Mouse (Mus musculus): ENCODE measurements around the gene Cgref1. TPM values are rescaled to one million over a fixed set of nuclear protein-coding genes. Genes with fewer than 3 reads are reported as not detected.

The Cgref1 gene
- total RNA-seq, 2 experiments from 2014 or later, result 0.59 to 0.84 TPM

- peak in 1 of 2 experiments; percentile 51 for DNase-seq
These were observed 5.1 kb upstream of the Cgref1 start for GRCm38 (mm10) chr5:30950451-30950850.

- peak; percentile 94 to 96 for DNase-seq
These were observed 4.4 kb upstream of the Cgref1 start for GRCm38 (mm10) chr5:30949654-30950326.

DNA sequence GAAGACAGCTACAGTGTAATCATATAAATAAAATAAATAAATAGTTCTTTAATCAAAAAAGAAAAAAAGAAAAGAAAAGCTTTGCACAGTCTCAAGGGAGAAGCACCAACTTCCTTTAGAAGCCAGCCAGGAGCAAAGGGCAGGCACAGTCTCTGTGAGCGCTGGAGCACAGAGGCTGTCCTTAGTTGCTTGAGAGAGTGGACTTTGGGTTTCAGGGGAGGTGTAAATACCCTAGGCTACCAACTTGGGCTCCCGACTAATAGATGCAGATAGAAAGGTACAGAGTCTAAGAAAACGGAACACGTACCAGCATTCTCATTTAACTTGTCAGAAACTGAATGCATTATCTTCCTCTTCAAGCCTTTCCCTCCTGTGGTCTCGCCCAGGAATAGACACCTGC is 3.2 kb upstream of the Cgref1 start:
- no peak for DNase-seq

DNA sequence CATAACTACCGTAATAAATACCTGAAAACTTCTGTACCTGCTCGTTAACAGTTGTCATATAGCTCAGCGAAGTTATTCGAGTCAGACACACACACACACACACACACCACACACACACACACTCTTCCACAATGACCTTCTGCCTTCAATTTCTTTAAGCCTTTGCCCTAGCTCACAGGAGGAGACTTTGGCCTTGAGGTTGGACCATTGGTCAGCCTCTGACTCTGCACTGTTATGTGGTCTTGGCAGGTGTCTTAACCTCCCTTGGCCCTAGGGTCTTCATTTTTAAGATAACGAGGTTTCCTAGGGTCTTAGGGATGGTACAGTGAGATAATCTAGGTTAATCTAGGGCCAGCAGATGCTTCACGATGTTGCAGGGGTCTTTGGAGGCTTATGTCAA is 1.0 kb downstream of the Cgref1 start:
- no peak for DNase-seq

GRCm38 (mm10) chr5:30943004-30943403 is 2.4 kb downstream of the Cgref1 start:
- no peak for DNase-seq

DNA sequence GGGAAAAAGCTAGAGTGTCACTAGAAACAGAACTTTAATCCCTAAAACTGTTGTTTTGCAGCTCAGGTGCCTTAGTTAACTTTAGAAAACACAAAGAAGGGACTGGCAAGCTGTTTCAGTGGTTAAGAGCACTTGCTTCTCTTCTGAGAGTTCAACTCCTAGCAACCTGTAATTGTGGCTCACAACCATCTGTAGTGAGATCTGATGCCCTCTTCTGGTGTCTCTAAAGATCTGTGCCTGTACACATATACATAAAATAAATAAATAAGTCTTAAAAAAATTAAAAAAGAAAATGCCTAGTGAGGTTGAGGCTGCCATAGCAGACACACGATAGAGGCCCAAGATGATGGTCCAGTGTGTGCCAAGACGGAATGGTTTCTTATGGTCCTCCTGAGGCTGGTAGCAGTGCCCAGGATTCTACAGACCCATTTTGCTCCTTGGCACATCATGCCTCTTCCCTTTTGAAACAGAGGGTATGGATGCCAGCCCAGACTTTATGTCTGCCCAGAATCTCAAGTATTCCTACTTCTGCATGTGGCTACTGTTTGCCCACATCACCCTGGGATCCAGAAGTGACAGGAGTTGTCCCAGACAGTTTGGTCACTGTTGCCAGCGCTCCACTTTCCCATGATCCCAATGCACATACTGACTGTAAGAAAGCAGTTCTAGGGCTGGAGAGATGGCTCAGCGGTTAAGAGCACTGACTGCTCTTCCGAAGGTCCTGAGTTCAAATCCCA is 10.5 kb downstream of the Cgref1 start:
- no peak for DNase-seq

DNA sequence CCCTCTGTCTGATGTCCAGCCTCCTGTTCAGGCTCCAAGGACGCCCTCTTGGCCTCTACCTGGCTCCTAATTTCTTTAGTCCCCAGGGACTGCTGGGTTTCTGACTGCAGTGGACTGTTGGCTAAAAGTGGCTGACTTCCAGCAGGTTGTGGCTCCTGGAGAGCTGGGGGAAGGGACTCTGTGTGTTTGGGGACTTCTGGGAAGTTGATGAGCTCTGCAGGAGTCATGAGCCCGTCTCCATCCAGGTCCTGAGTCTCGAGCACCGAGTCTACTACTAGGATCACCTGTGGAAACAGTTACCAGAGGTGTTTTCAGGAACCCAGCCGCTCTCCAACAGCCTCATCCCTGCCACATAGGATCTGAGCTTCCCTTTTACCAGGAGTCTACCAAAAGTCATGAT is 11.7 kb downstream of the Cgref1 start:
- DNase-seq, result no peak

DNA sequence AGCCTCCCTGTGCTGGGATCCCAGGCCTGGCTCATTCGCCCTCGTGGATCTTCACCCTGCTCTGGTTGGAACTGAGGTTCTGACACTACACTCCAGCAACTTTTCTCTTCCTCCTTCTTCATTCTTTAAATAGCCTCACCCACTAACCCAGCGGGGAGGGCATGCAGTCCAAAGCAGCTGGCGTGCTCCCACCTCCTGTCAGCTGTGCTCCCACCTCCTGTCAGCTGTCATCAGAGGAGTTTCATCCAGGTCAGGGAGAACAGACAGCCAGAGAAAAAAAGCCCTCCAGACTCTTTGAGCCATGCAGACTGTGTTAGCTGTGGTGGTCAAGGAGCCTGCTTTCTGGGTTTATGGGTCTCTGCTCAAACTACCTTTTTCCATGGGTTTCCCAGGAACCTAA is 14.0 kb downstream of the Cgref1 start:
- no peak for DNase-seq

GRCm38 (mm10) chr5:30930846-30931245 is 14.5 kb downstream of the Cgref1 start:
- DNase-seq, result no peak

DNA sequence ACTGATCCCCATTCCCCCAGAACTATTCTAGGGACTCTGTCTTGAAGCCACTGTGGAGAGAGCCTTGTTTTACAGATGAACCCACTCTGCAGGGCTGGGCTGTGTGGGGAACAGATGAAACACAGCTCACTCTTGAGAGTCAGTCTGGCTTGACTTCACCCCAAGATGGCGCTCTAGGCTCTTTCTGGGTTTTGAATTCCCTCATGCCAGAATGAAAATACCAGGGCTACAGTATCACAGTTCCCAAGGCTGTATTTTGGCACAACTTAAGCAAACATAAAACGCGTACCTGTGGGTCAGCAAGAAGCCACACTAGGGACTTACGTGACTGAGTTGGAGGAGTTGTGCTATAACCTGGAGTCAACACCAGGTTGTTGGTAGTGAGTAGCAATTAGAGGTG is 15.3 kb downstream of the Cgref1 start:
- DNase-seq, result peak; percentile 74 to 93

- peak in 1 of 2 experiments; percentile 46 for DNase-seq
These were observed 17.4 kb downstream of the Cgref1 start for GRCm38 (mm10) chr5:30927945-30928529.

GRCm38 (mm10) chr5:30926073-30926472 is 19.3 kb downstream of the Cgref1 start:
- DNase-seq, result no peak

DNA sequence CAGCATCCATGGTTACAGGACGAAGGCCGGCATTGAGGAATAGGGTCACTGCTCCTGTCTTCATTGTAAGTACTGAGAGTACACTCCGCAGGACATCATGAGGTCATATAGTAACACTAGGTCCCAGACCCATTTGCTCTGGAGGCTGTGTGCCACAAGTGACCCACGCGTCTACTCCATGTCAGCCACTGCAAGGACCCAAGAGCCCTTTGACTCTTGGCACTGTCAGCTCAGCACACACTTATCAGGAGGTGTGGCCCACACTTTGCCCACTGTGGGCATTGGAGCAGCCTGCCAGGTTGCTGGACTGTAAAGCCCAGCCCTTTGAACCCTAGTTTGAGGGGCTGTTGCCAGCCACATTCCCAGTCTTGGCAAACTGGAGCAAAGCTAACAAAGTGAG is 20.2 kb downstream of the Cgref1 start:
- no peak for DNase-seq

DNA sequence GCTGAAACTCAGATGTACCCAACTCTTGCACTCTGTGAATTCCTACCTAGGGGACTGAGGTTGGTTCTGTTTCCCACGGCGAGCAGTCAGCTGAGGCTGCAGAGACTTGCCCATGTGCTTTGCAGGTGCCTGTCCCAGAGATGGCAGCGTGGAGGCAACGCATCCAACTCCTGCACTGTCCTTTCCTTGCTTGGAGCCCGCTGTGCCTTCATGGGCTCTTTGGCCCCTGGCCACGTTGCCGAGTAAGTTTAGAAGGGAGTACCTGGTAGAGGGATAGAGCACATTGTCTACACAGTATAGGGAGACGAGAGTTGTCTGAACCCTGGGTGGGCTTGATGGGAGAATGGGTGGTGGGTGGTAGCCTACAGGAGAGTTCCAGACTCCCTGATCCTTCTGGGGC is 20.8 kb downstream of the Cgref1 start:
- DNase-seq, result no peak

- DNase-seq, result no peak
These were observed 22.3 kb downstream of the Cgref1 start for GRCm38 (mm10) chr5:30923119-30923518.

DNA sequence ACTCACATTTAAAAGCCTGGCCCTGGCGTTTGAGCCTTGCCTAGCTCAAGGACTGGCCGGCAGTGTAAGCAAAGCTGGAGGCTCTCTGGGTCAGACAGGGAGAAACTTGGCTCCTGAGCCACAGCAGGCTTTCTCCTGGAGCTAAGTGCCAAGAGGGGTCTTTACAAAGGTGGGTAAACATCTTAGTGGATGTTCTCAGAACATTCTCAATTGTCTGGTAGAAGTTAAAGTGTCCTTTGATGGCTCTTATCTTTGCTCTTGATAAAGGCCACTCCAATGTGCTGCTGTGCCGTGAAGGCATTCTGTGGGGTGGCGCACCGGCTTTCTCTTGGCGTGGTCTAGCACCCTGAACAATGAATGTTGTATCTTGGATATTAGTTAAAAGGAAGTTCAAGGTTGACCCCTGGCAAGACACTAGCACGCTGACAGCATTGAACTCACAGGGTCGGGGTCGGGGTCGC is 22.8 kb downstream of the Cgref1 start:
- no peak for DNase-seq

DNA sequence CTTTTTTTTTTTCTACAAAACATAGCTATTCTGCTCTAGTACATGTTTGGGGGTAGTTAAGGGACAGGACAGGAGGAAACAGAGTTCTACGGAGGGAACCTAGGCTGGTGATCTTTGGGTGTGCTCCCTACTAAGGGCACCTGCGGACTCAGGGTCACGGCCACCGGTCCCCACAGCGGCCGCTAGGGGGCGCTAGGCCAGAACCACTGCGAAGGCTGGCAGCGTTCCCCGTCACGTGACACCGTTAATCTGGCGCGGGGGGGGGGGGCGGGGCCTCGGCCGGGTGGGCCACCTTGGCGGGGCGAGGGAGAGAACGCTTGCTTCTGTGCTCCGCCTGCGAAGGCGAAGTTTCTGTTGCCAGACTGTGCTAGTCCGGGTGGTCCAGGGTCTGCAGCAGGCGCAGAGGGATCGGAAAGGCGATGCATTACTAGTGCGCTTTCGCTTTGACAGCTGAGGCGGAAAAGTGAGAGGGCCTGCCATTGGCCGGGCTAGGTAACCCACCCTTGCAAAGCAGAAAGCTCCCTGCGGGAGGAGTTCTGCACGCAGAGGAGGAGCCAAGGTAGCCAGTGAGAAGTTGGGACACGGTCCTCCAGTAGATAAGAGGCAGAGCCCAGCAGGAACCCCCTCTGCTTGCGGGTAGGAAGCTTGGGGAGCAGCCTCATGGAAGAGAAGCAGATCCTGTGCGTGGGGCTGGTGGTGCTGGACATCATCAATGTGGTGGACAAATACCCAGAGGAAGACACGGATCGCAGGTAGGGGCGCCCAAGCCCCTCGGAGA is 23.9 kb downstream of the Cgref1 start, which contains the start of gene Khk:
Khk (plus strand) TSS at position 176 of the 778 bp plus-strand sequence.
- DNase-seq, result peak; percentile 90 to 95

DNA sequence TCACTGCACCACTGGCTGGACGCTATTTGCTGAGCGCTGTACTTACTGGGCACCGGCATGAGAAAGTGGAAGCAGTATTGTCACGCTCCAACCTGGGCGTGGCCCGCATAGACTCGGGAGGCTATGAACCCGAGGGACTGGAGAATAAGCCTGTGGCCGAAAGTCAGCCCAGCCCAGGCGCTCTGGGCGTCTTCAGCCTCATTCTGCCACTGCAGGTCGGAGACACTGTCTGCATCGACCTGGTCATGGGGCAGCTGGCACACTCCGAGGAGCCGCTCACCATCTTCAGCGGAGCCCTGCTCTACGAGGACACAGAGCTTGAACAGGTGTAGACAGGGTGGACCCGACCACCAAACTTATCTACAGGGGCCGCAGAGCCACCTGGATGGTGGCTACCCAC is 24.8 kb downstream of the Cgref1 start:
- peak; percentile 47 to 58 for DNase-seq

- DNase-seq, result peak in 1 of 2 experiments; percentile 19
These were observed 25.4 kb downstream of the Cgref1 start for GRCm38 (mm10) chr5:30919831-30920614.

DNA sequence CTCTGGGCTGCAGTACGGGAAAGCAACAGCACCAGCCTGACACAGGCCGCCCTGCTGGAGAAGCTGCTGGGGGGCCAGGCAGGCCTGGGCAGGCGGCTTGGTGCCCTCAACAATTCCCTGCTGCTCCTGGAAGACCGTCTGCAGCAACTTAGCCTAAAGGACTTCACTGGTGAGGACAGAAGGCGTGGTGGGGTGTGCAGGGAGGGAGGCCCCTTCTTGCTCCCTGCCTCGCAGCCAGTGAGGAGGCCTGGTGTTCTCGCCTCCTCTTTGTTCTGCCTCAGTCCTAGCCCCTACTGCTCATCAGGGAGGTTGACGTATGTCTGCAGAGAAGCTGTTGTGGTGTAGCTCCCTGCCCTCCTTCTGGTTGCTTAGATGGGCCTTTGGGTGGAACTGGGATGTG is 26.7 kb downstream of the Cgref1 start:
- no peak for DNase-seq

GRCm38 (mm10) chr5:30917891-30918670 is 27.3 kb downstream of the Cgref1 start:
- DNase-seq, result no peak
